Mouse (Mus musculus) E14TG2a.4 (cell line): ENCODE measurements at regions not wholly inside any gene's neighbourhood (a gene's known extent, or its start where the extent isn't known, plus 50 kb on each side); places are given as distances from the start of the nearest gene placed in this dataset.

Experiments used
- H3K27me3 ChIP-seq: 2 replicates; pipeline ENCODE4 v1.6.1; 2014; ENCODE audit warnings: low read length, control low read depth; ENCODE audit not compliant: insufficient read depth
- H3K36me3 ChIP-seq: 2 replicates; pipeline ENCODE4 v1.6.1; 2014; ENCODE audit warnings: low read length, control low read depth; ENCODE audit not compliant: insufficient read depth
- H3K4me1 ChIP-seq: replicated peaks from 2 replicates; pipeline ENCODE4 v1.6.1; 2014; ENCODE audit warnings: low read depth, low read length, control low read depth
- H3K4me3 ChIP-seq: replicated peaks from 2 replicates; pipeline ENCODE4 v1.5.1; 2014; ENCODE audit warnings: mild to moderate bottlenecking, low read length
- H3K9me3 ChIP-seq: 2 replicates; pipeline ENCODE4 v1.6.1; 2014; ENCODE audit warnings: low read length, control low read depth
- CTCF ChIP-seq: conservative IDR thresholded peaks from 2 replicates; pipeline ENCODE4 v1.5.1; 2014; ENCODE audit warnings: low read length
- NANOG ChIP-seq: IDR thresholded peaks from 2 replicates; pipeline ENCODE4 v1.6.1; 2014; ENCODE audit warnings: borderline replicate concordance, low read length, mixed read lengths
- POU5F1 ChIP-seq: IDR thresholded peaks from 2 replicates; pipeline ENCODE4 v1.6.1; 2014; ENCODE audit warnings: low read length, borderline replicate concordance

- Histone ChIP-seq H3K27me3 (no peaks in the 10 kb centered on the region), H3K4me1 (no peaks in the 10 kb centered on the region), H3K4me3 (no peak overlapping the region), H3K36me3 (no peaks in the 10 kb centered on the region), H3K9me3 (no peaks in the 10 kb centered on the region)
- TF ChIP-seq CTCF: no peak
These were observed 501.5 kb downstream of the Rab28 start for GRCm38 (mm10) chr5:41206462-41206861.

DNA sequence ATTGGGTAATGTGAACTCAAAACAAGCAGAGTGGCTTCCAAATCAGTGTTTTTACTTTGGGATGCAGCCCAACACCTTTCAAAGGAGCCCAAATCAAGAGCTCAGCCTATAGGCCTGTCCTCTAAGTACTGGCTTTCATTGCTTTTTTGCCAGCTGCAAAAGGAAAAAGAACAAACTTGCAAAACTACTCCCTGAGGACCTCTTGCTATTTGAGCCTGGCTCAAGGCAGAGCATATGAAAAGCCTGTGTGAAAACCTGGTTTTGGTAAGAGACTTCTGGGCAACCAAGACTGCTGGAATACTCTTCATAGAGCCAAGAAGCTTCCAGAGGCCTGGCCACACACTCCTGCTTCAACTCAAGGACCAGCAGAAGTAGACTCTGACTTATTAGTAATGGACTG, 503.5 kb downstream of the Rab28 start:
- Histone ChIP-seq H3K4me1 (no peaks in the 10 kb centered on the region), H3K27me3 (no peaks in the 10 kb centered on the region), H3K4me3 (no peak overlapping the region), H3K9me3 (no peaks in the 10 kb centered on the region), H3K36me3 (no peaks in the 10 kb centered on the region)
- TF ChIP-seq NANOG (no peak), POU5F1 (no peak), CTCF (no peak)

DNA sequence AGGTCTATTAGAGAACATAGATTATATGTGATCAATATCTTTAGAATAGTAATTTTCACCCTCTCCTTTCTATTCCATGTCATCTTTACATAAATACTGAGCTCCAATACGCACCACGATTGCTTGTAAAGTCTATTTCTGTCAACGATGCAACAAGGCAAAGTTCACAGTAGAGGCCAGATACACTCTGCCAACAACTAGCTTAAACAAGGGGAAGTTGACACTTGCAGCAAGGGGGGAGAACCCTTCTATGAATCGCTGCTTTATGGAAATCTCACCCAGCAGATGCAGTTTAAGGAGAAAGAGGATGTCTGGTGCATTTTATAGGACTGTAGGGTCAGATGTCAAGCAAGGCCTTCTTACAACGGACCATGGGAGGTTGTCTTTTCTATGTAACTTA, 520.8 kb downstream of the Rab28 start:
- Histone ChIP-seq H3K27me3 (no peaks in the 10 kb centered on the region), H3K4me1 (no peaks in the 10 kb centered on the region), H3K9me3 (no peaks in the 10 kb centered on the region), H3K36me3 (no peaks in the 10 kb centered on the region), H3K4me3 (no peak overlapping the region)
- TF ChIP-seq POU5F1: no peak
- no peak for TF ChIP-seq CTCF
- no peak for TF ChIP-seq NANOG

GRCm38 (mm10) chr5:41177220-41177619, 530.7 kb downstream of the Rab28 start:
- TF ChIP-seq POU5F1 (no peak), CTCF (no peak), NANOG (no peak)

GRCm38 (mm10) chr5:41165870-41166626, 541.9 kb downstream of the Rab28 start:
- Histone ChIP-seq H3K9me3 (no peaks in the 10 kb centered on the region), H3K27me3 (no peaks in the 10 kb centered on the region), H3K4me1 (no peaks in the 10 kb centered on the region), H3K4me3 (no peak overlapping the region), H3K36me3 (no peaks in the 10 kb centered on the region)
- TF ChIP-seq NANOG: no peak
- no peak for TF ChIP-seq POU5F1
- no peak for TF ChIP-seq CTCF

More at GRCm38 (mm10) chr5:41177220-41177619, 530.7 kb downstream of the Rab28 start:
- H3K27me3 ChIP-seq: no peaks in the 10 kb centered on the region
- H3K4me3 ChIP-seq: no peak overlapping the region
- H3K4me1 ChIP-seq: no peaks in the 10 kb centered on the region
- no peaks in the 10 kb centered on the region for H3K36me3 ChIP-seq
- peaks cover 5% of the 10 kb centered on the region; the same call in 1 of the 2 replicates for H3K9me3 ChIP-seq

DNA sequence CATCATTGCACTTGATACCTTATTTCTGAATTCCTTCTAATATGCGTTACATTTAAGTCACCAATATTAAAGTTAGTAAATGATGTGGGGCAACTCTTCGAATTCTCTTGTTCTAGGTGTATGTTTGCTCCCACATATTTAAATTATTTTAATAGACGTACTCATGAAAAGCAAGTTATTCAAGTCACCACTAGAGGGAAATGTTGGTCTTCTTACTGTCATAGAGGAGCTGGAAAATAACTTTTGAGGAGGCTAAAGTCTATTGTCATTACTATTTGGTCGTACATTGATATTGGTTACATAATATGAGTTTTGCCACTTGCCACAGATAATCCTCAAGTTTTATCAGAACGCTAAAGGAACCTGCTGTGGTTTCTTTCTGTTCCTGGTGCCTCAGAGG, 582.9 kb downstream of the Rab28 start:
- H3K27me3 ChIP-seq: no peaks in the 10 kb centered on the region
- no peak for TF ChIP-seq NANOG
- TF ChIP-seq POU5F1: no peak
- TF ChIP-seq CTCF: peak; percentile 42
- H3K4me1 ChIP-seq: no peaks in the 10 kb centered on the region
- H3K9me3 ChIP-seq: no peaks in the 10 kb centered on the region
- H3K36me3 ChIP-seq: no peaks in the 10 kb centered on the region
- H3K4me3 ChIP-seq: no peak overlapping the region

DNA sequence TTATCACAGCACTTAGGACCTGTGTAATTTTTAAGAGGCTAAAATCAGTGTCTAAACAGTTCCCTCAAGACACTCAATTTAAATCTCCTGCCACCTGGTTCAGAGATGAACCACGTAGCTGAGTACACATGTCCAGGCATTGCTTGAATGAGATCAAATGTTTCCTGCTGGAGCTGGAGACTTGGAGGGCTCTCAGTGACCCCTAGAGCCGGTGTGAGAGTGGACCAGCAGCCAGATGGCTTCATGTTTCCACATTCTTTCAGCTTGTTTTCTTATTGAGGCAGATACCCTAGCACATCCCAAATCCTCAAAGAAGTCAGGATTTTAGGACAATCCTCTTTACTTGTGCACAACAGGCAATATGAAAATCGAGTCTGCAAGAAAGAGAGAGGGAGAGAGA, 590.3 kb downstream of the Rab28 start:
- no peaks in the 10 kb centered on the region for H3K9me3 ChIP-seq
- no peak for TF ChIP-seq CTCF
- TF ChIP-seq POU5F1: no peak
- no peak for TF ChIP-seq NANOG
- no peaks in the 10 kb centered on the region for H3K36me3 ChIP-seq
- no peaks in the 10 kb centered on the region for H3K4me1 ChIP-seq
- no peaks in the 10 kb centered on the region for H3K27me3 ChIP-seq
- H3K4me3 ChIP-seq: no peak overlapping the region

DNA sequence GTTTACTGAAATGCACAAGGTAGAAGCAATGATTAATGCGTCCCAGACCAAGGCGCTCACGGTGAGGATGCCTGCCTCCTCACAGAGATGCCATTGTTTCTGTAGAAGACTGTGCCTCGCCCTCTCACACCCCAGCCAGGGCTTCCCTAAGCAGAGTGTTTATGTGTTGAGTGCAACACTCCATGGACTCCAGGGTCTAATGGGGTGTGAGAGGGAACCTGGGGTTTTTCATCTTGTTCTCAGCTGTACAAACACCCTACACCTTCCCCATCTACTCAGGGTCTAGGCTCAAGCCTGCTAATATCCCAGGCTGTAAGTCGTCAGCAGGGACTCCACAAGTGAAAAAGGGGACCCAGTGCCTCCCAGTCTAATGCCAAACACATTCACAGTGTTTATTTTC, 620.2 kb downstream of the Rab28 start:
- Histone ChIP-seq H3K4me1 (no peaks in the 10 kb centered on the region), H3K27me3 (no peaks in the 10 kb centered on the region), H3K36me3 (no peaks in the 10 kb centered on the region)

GRCm38 (mm10) chr5:41076412-41076811, 631.5 kb downstream of the Rab28 start:
- peaks cover 5% of the 10 kb centered on the region; the same call in 1 of the 2 replicates for H3K9me3 ChIP-seq
- no peak for TF ChIP-seq POU5F1
- TF ChIP-seq CTCF: no peak
- no peaks in the 10 kb centered on the region for H3K36me3 ChIP-seq
- no peak overlapping the region for H3K4me3 ChIP-seq
- no peaks in the 10 kb centered on the region for H3K4me1 ChIP-seq
- no peaks in the 10 kb centered on the region for H3K27me3 ChIP-seq

More for the DNA sequence above, 620.2 kb downstream of the Rab28 start:
- TF ChIP-seq NANOG: no peak
- no peak for TF ChIP-seq POU5F1
- TF ChIP-seq CTCF: no peak
- Histone ChIP-seq H3K9me3 (peaks cover under 1% of the 10 kb centered on the region), H3K4me3 (no peak overlapping the region)
